Mouse (Mus musculus): ENCODE measurements around the gene Msh2.

DNA sequence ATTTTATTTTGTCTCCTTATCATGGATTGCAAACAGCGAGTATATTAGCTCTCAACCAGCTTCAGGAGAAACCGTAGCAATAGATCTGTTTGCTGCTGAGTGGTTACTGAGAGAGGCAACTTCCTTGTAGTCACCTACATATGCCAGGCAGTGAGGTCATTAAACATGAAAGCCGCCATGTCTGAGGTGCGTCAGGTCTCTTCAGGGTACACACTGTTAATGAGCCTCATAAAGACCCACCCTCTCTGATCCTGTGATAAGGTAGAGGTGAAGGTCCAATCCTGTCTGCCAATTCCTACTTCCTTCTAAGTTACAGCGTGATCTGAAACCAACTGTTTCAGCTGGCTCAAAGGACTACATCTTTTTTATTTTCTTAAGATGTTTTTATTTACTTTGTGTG is 44.0 kb upstream of the Msh2 start:
- TF ChIP-seq CTCF (IDR thresholded peaks at IDR 0.05; ENCODE audit: low read depth) (no peak), EP300 (optimal IDR thresholded peaks at IDR 0.05) (no peak)

Measured in stomach, postnatal 0 days (tissue).